Mouse (Mus musculus) bone marrow, adult 2 months (tissue): ENCODE measurements around the gene Plcl2.

Source experiments
- CTCF ChIP-seq: fragments of 200-500 bp; IDR thresholded peaks from 2 replicates; pipeline ENCODE4 v1.5.1; 2011; ENCODE audit warnings: low read length, control low read depth; ENCODE audit not compliant: control insufficient read depth, insufficient read depth
- POLR2A ChIP-seq: fragments of 200-500 bp; IDR thresholded peaks from 2 replicates; pipeline ENCODE4 v1.6.1; 2011; ENCODE audit warnings: low read depth, mild to moderate bottlenecking, control low read depth, low read length, borderline replicate concordance; ENCODE audit not compliant: control insufficient read depth

- no peak for TF ChIP-seq POLR2A
- TF ChIP-seq CTCF = no peak
Observed at GRCm38 (mm10) chr17:50480867-50481266, 28.3 kb upstream of the Plcl2 start.
